Mouse (Mus musculus) brain, embryonic 14.5 days (tissue): ENCODE measurements around the gene D630039A03Rik.

Source experiments
- CTCF ChIP-seq: fragments of 200-500 bp; IDR thresholded peaks from 2 replicates; pipeline ENCODE4 v1.5.1; 2012; ENCODE audit warnings: inconsistent platforms, mild to moderate bottlenecking, moderate library complexity, borderline replicate concordance; ENCODE audit not compliant: insufficient read depth, insufficient read length; ENCODE audit errors: extremely low read depth
- POLR2A ChIP-seq: fragments of 200-500 bp; IDR thresholded peaks from 2 replicates; pipeline ENCODE4 v1.6.1; 2012; ENCODE audit warnings: mild to moderate bottlenecking, inconsistent platforms, borderline replicate concordance; ENCODE audit not compliant: poor library complexity, insufficient read depth, insufficient read length, severe bottlenecking; ENCODE audit errors: extremely low read depth

DNA sequence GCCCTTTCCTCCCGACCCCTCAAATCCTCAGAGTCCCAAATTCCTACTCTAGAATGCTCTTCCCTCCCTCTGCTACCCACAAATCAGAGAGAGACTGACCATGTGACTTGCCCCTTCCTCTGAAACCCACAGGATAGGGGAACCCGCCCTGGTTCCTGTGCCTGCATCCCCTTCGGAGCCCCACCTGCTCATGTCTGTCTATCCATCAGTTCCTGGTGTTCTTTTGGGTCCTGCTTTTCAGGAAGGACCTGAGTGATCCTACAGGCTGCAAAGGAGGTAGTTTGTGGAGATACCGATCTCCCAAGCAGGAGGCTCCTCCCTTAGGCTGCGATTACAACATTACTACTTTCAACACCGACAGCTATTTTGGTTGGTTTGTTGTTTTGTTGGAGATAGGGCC lies 7.2 kb downstream of the D630039A03Rik start:
- TF ChIP-seq CTCF (no peak), POLR2A (no peak)
